ENCODE assay signal across 10 mouse cellular contexts in the genomic region with DNA sequence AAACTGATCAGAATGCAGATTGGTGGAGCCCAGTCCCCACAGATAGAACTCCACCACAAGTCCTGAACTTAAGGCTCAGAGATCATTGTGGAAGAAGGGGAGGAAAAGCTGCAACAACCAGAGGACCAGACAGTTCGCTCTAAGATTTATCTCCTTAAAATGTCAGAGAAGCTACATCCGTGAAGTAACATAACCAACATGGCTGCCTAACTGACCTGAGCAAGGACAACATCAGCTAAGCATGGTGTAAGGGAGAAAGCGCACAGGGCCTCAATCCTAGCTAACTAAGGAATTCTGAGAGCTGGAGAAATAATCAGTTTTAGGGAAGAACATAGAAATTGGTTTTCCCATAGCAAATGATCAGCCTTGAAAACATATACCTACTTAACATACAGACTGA. TPM values are rescaled to one million over a fixed set of nuclear protein-coding genes. Genes with fewer than 3 reads are reported as not detected.
DNase-seq lines count a peak whose midpoint lies in the region; ATAC-seq and TF ChIP-seq lines count a peak whose summit lies in the region.
"Had no signal": no experiment of that assay in that cellular context is flagged by ENCODE, and none has a peak within 500 bp of the region (broad histone marks: within the 10 kb centered on the region; RNA-seq: fewer than 3 reads in every experiment).

No protein-coding gene starts in this region.

- DNase-seq in heart, embryonic 10.5 days (ENCODE audit: low spot score): no peak
- no peak for DNase-seq in heart, postnatal 25 days (ENCODE audit: low spot score)
- peak; percentile 31 for DNase-seq in NIH3T3 (ENCODE audit: low read depth)
- DNase-seq in midbrain, embryonic 14.5 days: no peak
- no peak for DNase-seq in layer of hippocampus, postnatal 14 days (ENCODE audit: low spot score in 2 of 2)
- no peak for DNase-seq in cerebellum, adult 2 months

- 67% methylated on average over 3 of the region's 3 CpGs for WGBS in heart, embryonic 10.5 days
- 81% methylated on average over 3 of the region's 3 CpGs for WGBS in hindbrain, embryonic 13.5 days
- 76% methylated on average over 3 of the region's 3 CpGs for WGBS in midbrain, embryonic 14.5 days
- WGBS in cerebellum, adult 2 months: 79% methylated on average over 3 of the region's 3 CpGs

- H3K4me1 ChIP-seq in heart, embryonic 10.5 days: peaks cover 29% of the 10 kb centered on the region
- H3K4me1 ChIP-seq in hindbrain, embryonic 13.5 days (replicated peaks): peaks cover 39% of the 10 kb centered on the region
- peaks cover 24% of the 10 kb centered on the region for H3K4me1 ChIP-seq in midbrain, embryonic 14.5 days (ENCODE audit: control insufficient read depth, insufficient read depth, low read length)
- peaks cover 3% of the 10 kb centered on the region; the same call in 1 of the 2 replicates for H3K4me1 ChIP-seq in cerebellum, adult 2 months (ENCODE audit: control insufficient read depth, insufficient read depth, low read length)

- intact Hi-C loops in heart, postnatal 25 days (cut with DNase I): loop anchor here (2.0 kb wide), 1 partner anchor 20 kb away; no protein-coding TSS in a partner anchor

- H3K27ac ChIP-seq in heart, embryonic 10.5 days: peak overlapping the region; percentile 96
- H3K27ac ChIP-seq in hindbrain, embryonic 13.5 days: peak overlapping the region; percentile 98
- peak overlapping the region; percentile 95 for H3K27ac ChIP-seq in midbrain, embryonic 14.5 days (replicated peaks; ENCODE audit: low read depth, low read length)
- no peak overlapping the region for H3K27ac ChIP-seq in cerebellum, adult 2 months (ENCODE audit: insufficient read depth, low read length)

- ATAC-seq in hindbrain, embryonic 13.5 days (ENCODE audit: low FRiP score): no peak
- no peak for ATAC-seq in midbrain, embryonic 14.5 days (ENCODE audit: low FRiP score, low TSS enrichment)
- no peak for ATAC-seq in megakaryocyte progenitor cell, adult 5-6 weeks (replicated peaks; ENCODE audit: poor library complexity)
- ATAC-seq: Patski had no signal

- no peaks in the 10 kb centered on the region for H3K9me3 ChIP-seq in heart, embryonic 10.5 days
- no peaks in the 10 kb centered on the region for H3K9me3 ChIP-seq in hindbrain, embryonic 13.5 days
- no peaks in the 10 kb centered on the region for H3K9me3 ChIP-seq in midbrain, embryonic 14.5 days (ENCODE audit: control insufficient read depth, low read length)

- no peaks in the 10 kb centered on the region for H3K27me3 ChIP-seq in heart, embryonic 10.5 days (ENCODE audit: insufficient read depth, poor library complexity, severe bottlenecking)
- H3K27me3 ChIP-seq in hindbrain, embryonic 13.5 days: no peaks in the 10 kb centered on the region
- no peaks in the 10 kb centered on the region for H3K27me3 ChIP-seq in midbrain, embryonic 14.5 days (ENCODE audit: control insufficient read depth, insufficient read depth, low read length)
- no peaks in the 10 kb centered on the region for H3K27me3 ChIP-seq in cerebellum, adult 2 months (ENCODE audit: control insufficient read depth, insufficient read depth, low read length)
- H3K27me3 ChIP-seq: Patski had no signal

- H3K4me3 ChIP-seq in heart, embryonic 10.5 days: peak overlapping the region; percentile 98
- H3K4me3 ChIP-seq in hindbrain, embryonic 13.5 days: peak overlapping the region; percentile 70
- H3K4me3 ChIP-seq in midbrain, embryonic 14.5 days (replicated peaks; ENCODE audit: low read depth, low read length): peak overlapping the region; percentile 94
- H3K4me3 ChIP-seq in cerebellum, adult 2 months (replicated peaks; ENCODE audit: insufficient read depth, low read depth, low read length): no peak overlapping the region

- peaks cover 43% of the 10 kb centered on the region for H3K36me3 ChIP-seq in heart, embryonic 10.5 days
- H3K36me3 ChIP-seq in hindbrain, embryonic 13.5 days: peaks cover 34% of the 10 kb centered on the region
- H3K36me3 ChIP-seq in midbrain, embryonic 14.5 days (ENCODE audit: control insufficient read depth, insufficient read depth, low read length): peaks cover 32% of the 10 kb centered on the region

- H3K9ac ChIP-seq in hindbrain, embryonic 13.5 days: peak overlapping the region; percentile 88
- H3K9ac ChIP-seq in midbrain, embryonic 14.5 days (replicated peaks; ENCODE audit: low read length): peak overlapping the region; percentile 89

- TF ChIP-seq CTCF in cerebellum, adult 2 months (IDR thresholded peaks at IDR 0.05; ENCODE audit: borderline replicate concordance, insufficient read depth, low read depth, low read length): no peak

- H3K4me2 ChIP-seq in hindbrain, embryonic 13.5 days: peak overlapping the region; percentile 81
- H3K4me2 ChIP-seq in midbrain, embryonic 14.5 days (ENCODE audit: low read length): peak overlapping the region; percentile 67

- no peak for TF ChIP-seq POLR2A in cerebellum, adult 2 months (IDR thresholded peaks at IDR 0.05; ENCODE audit: borderline replicate concordance, insufficient read depth, low read length)

RNA-seq across cellular contexts. Expression of a gene that starts 1.1 kb away (rescaled TPM):
- polyA plus RNA-seq in heart, embryonic 10.5 days (2016; fragmentation: Nextera tagmentation; extraction: Ambion mirVana): 87.2 and 97.0 TPM in 2 replicates
- 10 to 100 TPM; 65.4 to 67.8 TPM for total RNA-seq in heart, postnatal 25 days (2021)
- polyA plus RNA-seq in hindbrain, embryonic 13.5 days (2015; fragmentation: Nextera tagmentation; extraction: Ambion mirVana): 206 and 217 TPM in 2 replicates
- polyA plus RNA-seq in midbrain, embryonic 14.5 days (2014; fragmentation: Nextera tagmentation; extraction: Ambion mirVana): 189 and 233 TPM in 2 replicates
- total RNA-seq in megakaryocyte progenitor cell, adult 5-6 weeks (2015): 25.0 and 30.7 TPM in 2 replicates
- 37.4 and 40.0 TPM in 2 replicates for total RNA-seq in megakaryocyte progenitor cell, adult 5-6 weeks (2017)
- total RNA-seq in layer of hippocampus, postnatal 14 days (2021): 100 to 1,000 TPM; 271 to 275 TPM
- polyA plus RNA-seq in cerebellum, adult 2 months (2012; rRNA removed): 218 and 230 TPM in 2 replicates

RNA-seq across cellular contexts. Expression of a gene that starts 22.3 kb away (rescaled TPM):
- polyA plus RNA-seq in heart, embryonic 10.5 days (2016; fragmentation: Nextera tagmentation; extraction: Ambion mirVana): 130 and 162 TPM in 2 replicates
- total RNA-seq in heart, postnatal 25 days (2021): 10 to 100 TPM; 59.7 to 66.0 TPM
- polyA plus RNA-seq in hindbrain, embryonic 13.5 days (2015; fragmentation: Nextera tagmentation; extraction: Ambion mirVana): 116 and 121 TPM in 2 replicates
- polyA plus RNA-seq in midbrain, embryonic 14.5 days (2014; fragmentation: Nextera tagmentation; extraction: Ambion mirVana): 102 and 112 TPM in 2 replicates
- total RNA-seq in megakaryocyte progenitor cell, adult 5-6 weeks (2015): 47.1 and 60.0 TPM in 2 replicates
- total RNA-seq in megakaryocyte progenitor cell, adult 5-6 weeks (2017): 99.2 and 119 TPM in 2 replicates
- total RNA-seq in layer of hippocampus, postnatal 14 days (2021): 10 to 100 TPM; 74.8 to 76.4 TPM
- polyA plus RNA-seq in cerebellum, adult 2 months (2012; rRNA removed): 154 and 159 TPM in 2 replicates

RNA-seq across cellular contexts. Expression of a gene that starts 26.2 kb away (rescaled TPM):
- polyA plus RNA-seq in heart, embryonic 10.5 days (2016; fragmentation: Nextera tagmentation; extraction: Ambion mirVana): 0.11 TPM in 1 of 2 replicates, not detected in the other
- not detected for total RNA-seq in heart, postnatal 25 days (2021)
- 0.10 TPM in 1 of 2 replicates, not detected in the other for polyA plus RNA-seq in hindbrain, embryonic 13.5 days (2015; fragmentation: Nextera tagmentation; extraction: Ambion mirVana)
- 0.12 TPM in 1 of 2 replicates, not detected in the other for polyA plus RNA-seq in midbrain, embryonic 14.5 days (2014; fragmentation: Nextera tagmentation; extraction: Ambion mirVana)
- not detected in 2 replicates for total RNA-seq in megakaryocyte progenitor cell, adult 5-6 weeks (2015)
- total RNA-seq in megakaryocyte progenitor cell, adult 5-6 weeks (2017): not detected in 2 replicates
- not detected for total RNA-seq in layer of hippocampus, postnatal 14 days (2021)
- polyA plus RNA-seq in cerebellum, adult 2 months (2012; rRNA removed): not detected in 2 replicates
- total RNA-seq: heart, postnatal 10 days had no signal

RNA-seq across cellular contexts. Expression of a gene that starts 60.0 kb away (rescaled TPM):
- 16.5 and 18.5 TPM in 2 replicates for polyA plus RNA-seq in heart, embryonic 10.5 days (2016; fragmentation: Nextera tagmentation; extraction: Ambion mirVana)
- 10 to 100 TPM; 10.1 to 14.2 TPM for total RNA-seq in heart, postnatal 25 days (2021)
- polyA plus RNA-seq in hindbrain, embryonic 13.5 days (2015; fragmentation: Nextera tagmentation; extraction: Ambion mirVana): 22.4 and 23.5 TPM in 2 replicates
- polyA plus RNA-seq in midbrain, embryonic 14.5 days (2014; fragmentation: Nextera tagmentation; extraction: Ambion mirVana): 18.8 and 22.2 TPM in 2 replicates
- total RNA-seq in megakaryocyte progenitor cell, adult 5-6 weeks (2015): 1.2 and 1.8 TPM in 2 replicates
- total RNA-seq in megakaryocyte progenitor cell, adult 5-6 weeks (2017): 1.9 and 5.4 TPM in 2 replicates
- total RNA-seq in layer of hippocampus, postnatal 14 days (2021): 10 to 100 TPM; 11.2 to 14.0 TPM
- 31.9 and 34.6 TPM in 2 replicates for polyA plus RNA-seq in cerebellum, adult 2 months (2012; rRNA removed)
